Comparison of ENCODE assay signal across 8 mouse cellular contexts in genomic region chr5:24445428-24446080, GRCm38 (mm10). TPM values are rescaled to one million over a fixed set of nuclear protein-coding genes. Genes with fewer than 3 reads are reported as not detected.
DNase-seq lines count a peak whose midpoint lies in the region; ATAC-seq and TF ChIP-seq lines count a peak whose summit lies in the region.

No protein-coding gene starts in this region.

- H3K4me2 ChIP-seq in intestine, embryonic 14.5 days (ENCODE audit: low read length), result peak overlapping the region; percentile 91
- H3K4me2 ChIP-seq in neural tube, embryonic 14.5 days (ENCODE audit: low read depth, low read length), result peak overlapping the region; percentile 89

- H3K9me3 ChIP-seq in intestine, embryonic 14.5 days (ENCODE audit: control insufficient read depth, low read length), result no peaks in the 10 kb centered on the region
- no peaks in the 10 kb centered on the region for H3K9me3 ChIP-seq in neural tube, embryonic 14.5 days (ENCODE audit: control insufficient read depth, low read length)

- no peaks in the 10 kb centered on the region for H3K27me3 ChIP-seq in cerebellum, adult 2 months (ENCODE audit: control insufficient read depth, insufficient read depth, low read length)
- no peaks in the 10 kb centered on the region for H3K27me3 ChIP-seq in intestine, embryonic 14.5 days (replicated peaks; ENCODE audit: control insufficient read depth, insufficient read depth, low read length)
- no peaks in the 10 kb centered on the region; the same call in 1 of the 2 replicates for H3K27me3 ChIP-seq in neural tube, embryonic 14.5 days (ENCODE audit: control insufficient read depth, insufficient read depth, low read length)

- peaks cover 7% of the 10 kb centered on the region for H3K4me1 ChIP-seq in cerebellum, adult 2 months (ENCODE audit: control insufficient read depth, insufficient read depth, low read length)
- H3K4me1 ChIP-seq in intestine, embryonic 14.5 days (replicated peaks; ENCODE audit: control insufficient read depth, insufficient read depth, low read length), result peaks cover 19% of the 10 kb centered on the region
- H3K4me1 ChIP-seq in neural tube, embryonic 14.5 days (ENCODE audit: control insufficient read depth, insufficient read depth, low read length), result peaks cover 19% of the 10 kb centered on the region

- 27% methylated on average over 20 of the region's 20 CpGs for WGBS in cerebellum, adult 2 months
- WGBS in intestine, embryonic 14.5 days, result 57% methylated on average over 20 of the region's 20 CpGs
- WGBS in neural tube, embryonic 14.5 days, result 61% methylated on average over 20 of the region's 20 CpGs

- TF ChIP-seq CTCF in cerebellum, adult 2 months (IDR thresholded peaks at IDR 0.05; ENCODE audit: borderline replicate concordance, insufficient read depth, low read depth, low read length), result no peak

- TF ChIP-seq POLR2A in cerebellum, adult 2 months (IDR thresholded peaks at IDR 0.05; ENCODE audit: borderline replicate concordance, insufficient read depth, low read length), result no peak

- H3K4me3 ChIP-seq in cerebellum, adult 2 months (replicated peaks; ENCODE audit: insufficient read depth, low read depth, low read length), result peak overlapping the region; percentile 66
- H3K4me3 ChIP-seq in intestine, embryonic 14.5 days (ENCODE audit: low read depth, low read length), result peak overlapping the region; percentile 89
- H3K4me3 ChIP-seq in neural tube, embryonic 14.5 days (ENCODE audit: low read depth, low read length), result peak overlapping the region; percentile 89

- H3K9ac ChIP-seq in intestine, embryonic 14.5 days (ENCODE audit: low read length), result peak overlapping the region; percentile 40
- peak overlapping the region; percentile 91 for H3K9ac ChIP-seq in neural tube, embryonic 14.5 days (replicated peaks; ENCODE audit: low read depth, low read length)

- 0 out of 2 replicates have a peak, but pooled peaks have one; percentile 1 for ATAC-seq in intestine, embryonic 14.5 days (replicated peaks; ENCODE audit: low FRiP score, low TSS enrichment, low read depth)
- ATAC-seq in neural tube, embryonic 14.5 days (ENCODE audit: low read depth), result 0 out of 2 replicates have a peak, but pooled peaks have one; percentile 1

- peak in 1 of 2 experiments; percentile 46 for DNase-seq in cerebellum, adult 2 months
- no peak for DNase-seq in cerebellum, adult 9-10 months
- peak; percentile 48 to 61 for DNase-seq in right cerebral cortex, postnatal 10 days (ENCODE audit: low spot score in 2 of 2)
- no peak for DNase-seq in right cerebral cortex, postnatal 4 days
- no peak for DNase-seq in intestine, embryonic 14.5 days (ENCODE audit: low spot score)
- no peak for DNase-seq in ovary, postnatal 14 days (ENCODE audit: low spot score)
- no peak for DNase-seq in embryo, embryonic 9.5 days (ENCODE audit: extremely low spot score)

- H3K36me3 ChIP-seq in intestine, embryonic 14.5 days (ENCODE audit: control insufficient read depth, insufficient read depth, low read length), result peaks cover 33% of the 10 kb centered on the region
- H3K36me3 ChIP-seq in neural tube, embryonic 14.5 days (ENCODE audit: control insufficient read depth, insufficient read depth, low read length), result peaks cover 2% of the 10 kb centered on the region; the same call in 1 of the 2 replicates

- peak overlapping the region; percentile 72 for H3K27ac ChIP-seq in cerebellum, adult 2 months (ENCODE audit: insufficient read depth, low read length)
- H3K27ac ChIP-seq in intestine, embryonic 14.5 days (ENCODE audit: low read depth), result peak overlapping the region; percentile 84
- peak overlapping the region; percentile 88 for H3K27ac ChIP-seq in neural tube, embryonic 14.5 days (ENCODE audit: low read depth, low read length)

RNA-seq across cellular contexts. Expression of gene Fastk, which starts 0.5 kb away (rescaled TPM):
- 246 and 265 TPM in 2 replicates for polyA plus RNA-seq in cerebellum, adult 2 months (2012; rRNA removed)
- polyA plus RNA-seq in intestine, embryonic 14.5 days (2014; fragmentation: Nextera tagmentation; extraction: Ambion mirVana), result 105 and 107 TPM in 2 replicates
- 93.2 and 97.7 TPM in 2 replicates for polyA plus RNA-seq in neural tube, embryonic 14.5 days (2014; fragmentation: Nextera tagmentation; extraction: Ambion mirVana)

RNA-seq across cellular contexts. Expression of gene Tmub1, which starts 2.1 kb away (rescaled TPM):
- polyA plus RNA-seq in cerebellum, adult 2 months (2012; rRNA removed), result 60.6 and 61.1 TPM in 2 replicates
- polyA plus RNA-seq in intestine, embryonic 14.5 days (2014; fragmentation: Nextera tagmentation; extraction: Ambion mirVana), result 22.7 and 22.9 TPM in 2 replicates
- 63.9 and 68.0 TPM in 2 replicates for polyA plus RNA-seq in neural tube, embryonic 14.5 days (2014; fragmentation: Nextera tagmentation; extraction: Ambion mirVana)

RNA-seq across cellular contexts. Expression of gene Agap3, which starts 6.4 kb away (rescaled TPM):
- 402 and 421 TPM in 2 replicates for polyA plus RNA-seq in cerebellum, adult 2 months (2012; rRNA removed)
- 22.0 and 22.9 TPM in 2 replicates for polyA plus RNA-seq in intestine, embryonic 14.5 days (2014; fragmentation: Nextera tagmentation; extraction: Ambion mirVana)
- polyA plus RNA-seq in neural tube, embryonic 14.5 days (2014; fragmentation: Nextera tagmentation; extraction: Ambion mirVana), result 59.3 and 63.6 TPM in 2 replicates

RNA-seq across cellular contexts. Expression of gene Slc4a2, which starts 21.9 kb away (rescaled TPM):
- polyA plus RNA-seq in cerebellum, adult 2 months (2012; rRNA removed), result 81.3 and 88.0 TPM in 2 replicates
- polyA plus RNA-seq in intestine, embryonic 14.5 days (2014; fragmentation: Nextera tagmentation; extraction: Ambion mirVana), result 32.7 and 35.7 TPM in 2 replicates
- 11.2 and 13.8 TPM in 2 replicates for polyA plus RNA-seq in neural tube, embryonic 14.5 days (2014; fragmentation: Nextera tagmentation; extraction: Ambion mirVana)

RNA-seq across cellular contexts. Expression of gene Cdk5, which starts 22.2 kb away (rescaled TPM):
- 221 and 222 TPM in 2 replicates for polyA plus RNA-seq in cerebellum, adult 2 months (2012; rRNA removed)
- polyA plus RNA-seq in intestine, embryonic 14.5 days (2014; fragmentation: Nextera tagmentation; extraction: Ambion mirVana), result 41.2 and 47.4 TPM in 2 replicates
- 119 and 126 TPM in 2 replicates for polyA plus RNA-seq in neural tube, embryonic 14.5 days (2014; fragmentation: Nextera tagmentation; extraction: Ambion mirVana)

Comparison
In these comparisons a context has a peak if more than half of its experiments do, and no peak if none do; other contexts are left out.
1. DNase-seq: peak in right cerebral cortex, postnatal 10 days (2 of 2); none in cerebellum, adult 9-10 months (single experiment), right cerebral cortex, postnatal 4 days (single experiment), intestine, embryonic 14.5 days (single experiment), ovary, postnatal 14 days (single experiment) and embryo, embryonic 9.5 days (single experiment).
2. Peak in every context shown above with its lines, with median percentiles within 50 percentile points of each other: H3K27ac ChIP-seq and H3K4me3 ChIP-seq.